Mouse (Mus musculus) A20 (cell line): ENCODE data around the gene Itgb6.

Experiments used
- DNase-seq: peaks from one replicate; pipeline ENCODE4 v3.0.0-alpha.2; 2011; ENCODE audit warnings: low read depth, low spot score

Gene Itgb6

DNA sequence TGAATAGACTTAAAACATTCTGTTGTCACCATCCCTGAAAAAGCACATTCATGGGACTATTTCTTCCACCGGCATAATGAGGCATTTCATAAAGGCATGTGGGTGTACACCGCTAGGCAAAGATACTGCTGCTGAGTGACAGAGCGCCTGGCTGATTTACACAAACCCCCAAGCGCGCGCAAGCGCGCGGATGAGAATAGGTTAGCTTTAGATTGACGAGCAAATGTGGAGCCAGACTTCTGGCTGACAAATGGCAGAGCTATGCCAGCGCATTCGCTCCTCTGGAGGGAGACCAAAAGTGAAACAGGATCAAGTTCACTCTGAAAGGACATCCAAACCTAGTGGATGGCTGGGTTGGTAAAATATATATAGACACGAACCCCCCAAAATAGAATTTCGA lies at the start of gene Itgb6:
Gene Itgb6, minus strand, starts transcription at position 130 of the 400 bp plus-strand sequence.
- no peak for DNase-seq

DNA sequence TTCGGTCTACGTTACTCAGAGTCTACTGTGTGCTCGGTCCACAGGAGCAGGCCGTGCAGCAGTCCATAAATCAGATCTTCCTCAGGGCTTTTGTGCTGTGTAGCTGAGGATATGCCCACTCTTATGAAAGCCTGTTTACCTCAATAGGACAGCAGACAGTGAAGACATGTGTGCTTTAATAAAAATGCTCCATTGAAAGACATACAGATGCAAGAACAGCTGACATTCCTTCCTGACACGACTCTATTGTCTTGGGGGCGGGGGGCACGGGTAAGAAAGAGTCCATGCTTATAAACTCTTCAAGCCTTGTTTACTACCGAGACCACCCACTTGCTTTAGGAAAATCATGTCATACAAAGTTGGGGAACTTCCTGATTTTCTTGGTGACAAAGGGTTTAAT lies 44.0 kb upstream of the Itgb6 start:
- no peak for DNase-seq

DNA sequence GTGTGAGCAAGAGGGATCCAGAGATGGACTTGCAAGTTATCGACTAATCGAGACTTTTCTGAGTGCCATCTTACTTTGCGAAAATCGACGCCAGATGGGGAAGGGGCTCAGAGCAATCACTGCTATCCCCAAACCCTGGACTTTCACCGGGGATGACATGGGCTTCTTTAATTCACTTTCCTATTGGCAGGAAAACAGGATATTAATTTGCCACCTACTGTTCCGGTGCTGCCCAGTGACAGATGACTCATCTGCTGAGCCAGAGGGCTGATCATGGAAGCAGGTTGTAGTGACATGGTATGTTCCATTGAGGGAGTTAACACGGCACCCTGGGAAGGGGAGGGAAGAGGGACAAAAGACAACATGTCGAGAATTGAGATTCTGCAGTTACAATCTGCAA lies 33.8 kb upstream of the Itgb6 start:
- no peak for DNase-seq

DNA sequence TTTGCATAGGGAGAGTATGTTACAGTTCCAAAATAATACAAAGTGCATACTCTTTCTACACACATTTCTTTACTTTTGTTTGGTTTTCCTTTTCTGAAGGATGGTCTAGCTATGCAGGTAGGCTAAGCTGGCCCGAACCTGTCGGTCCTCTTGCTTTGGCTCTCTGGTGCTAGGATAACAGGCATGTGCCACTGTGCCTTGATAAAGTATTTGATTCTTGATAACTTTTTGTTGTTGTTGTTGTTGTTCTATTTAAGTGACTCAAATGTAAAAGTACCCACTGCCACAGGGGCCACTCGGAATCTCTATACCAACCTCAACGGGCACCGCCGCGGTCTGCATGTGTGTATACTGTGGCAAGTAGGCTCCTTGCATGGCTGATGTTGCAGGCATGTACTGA lies 32.7 kb upstream of the Itgb6 start:
- no peak for DNase-seq

DNA sequence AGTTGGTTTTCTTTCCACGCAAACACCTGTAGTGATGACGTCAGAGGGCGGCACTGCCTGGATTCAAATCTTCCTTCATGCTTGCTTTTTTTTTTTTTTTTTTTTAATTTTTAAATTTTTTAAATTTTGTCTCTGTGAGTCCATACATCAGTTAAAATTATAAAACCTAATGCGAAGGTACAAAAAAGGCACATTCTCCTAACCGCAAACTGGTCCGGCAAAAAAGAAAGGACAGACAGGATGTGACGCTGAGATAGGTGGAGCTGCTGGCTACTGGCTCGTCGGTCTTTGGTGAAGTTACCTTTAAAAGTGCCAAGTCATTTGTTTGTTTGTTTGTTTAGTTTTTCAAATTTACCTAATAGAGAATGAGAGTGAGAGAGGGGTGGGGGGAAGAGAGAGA lies 28.8 kb upstream of the Itgb6 start:
- DNase-seq: peak; percentile 73

DNA sequence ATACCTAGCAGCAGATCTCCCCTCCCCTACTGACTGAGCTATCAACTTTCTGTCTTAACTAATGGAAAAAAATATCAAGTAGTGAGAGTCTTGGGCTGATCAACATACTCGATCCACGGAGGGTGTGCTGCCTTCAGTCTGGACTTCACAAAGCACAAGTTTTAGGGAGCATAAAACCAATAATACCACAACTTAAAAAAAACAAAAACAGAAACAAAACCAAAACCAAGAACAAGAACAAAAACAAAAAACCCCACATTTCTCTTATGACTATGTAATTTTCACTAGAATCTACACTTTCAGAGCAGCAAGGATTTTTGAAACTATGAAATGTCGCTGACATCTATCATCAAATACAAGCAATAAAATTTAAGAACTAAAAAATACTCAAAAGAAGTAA lies 28.1 kb upstream of the Itgb6 start:
- peak; percentile 56 for DNase-seq

DNA sequence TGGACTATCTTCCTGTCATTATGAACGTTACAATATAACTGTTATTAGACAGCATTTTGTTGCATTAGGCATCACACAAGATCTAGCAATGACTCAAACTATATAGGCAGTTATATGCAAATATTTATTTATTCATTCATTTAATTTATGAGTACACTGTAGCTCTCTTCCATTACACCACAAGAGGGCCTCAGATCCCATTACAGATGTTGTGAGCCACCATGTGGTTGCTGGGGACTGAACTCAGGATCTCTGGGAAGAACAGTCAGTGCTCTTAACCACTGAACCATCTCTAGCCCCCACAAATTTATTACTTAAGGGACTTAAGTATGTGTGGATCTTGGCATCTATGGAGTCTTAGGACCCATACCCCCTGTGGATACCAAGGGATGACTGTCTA lies 26.1 kb upstream of the Itgb6 start:
- DNase-seq: peak; percentile 42

DNA sequence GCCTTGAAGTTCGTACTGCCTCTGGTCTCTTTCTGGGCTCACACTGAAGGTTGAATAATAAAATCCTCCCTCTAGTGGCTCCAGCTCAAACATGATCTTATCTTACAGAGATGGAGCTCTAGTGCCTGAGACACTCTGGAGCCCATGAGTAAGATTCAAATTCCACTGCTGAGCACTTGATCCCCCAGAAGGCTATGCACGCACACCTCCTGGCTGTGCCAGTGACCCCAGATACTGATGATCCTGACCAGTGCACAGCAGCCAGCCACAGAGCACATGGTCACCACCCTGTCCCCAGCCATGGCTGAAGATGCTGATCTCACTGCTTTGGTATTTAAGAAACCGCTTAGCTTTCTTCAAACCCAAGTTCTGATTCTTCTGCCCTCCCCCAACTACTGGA lies 25.1 kb upstream of the Itgb6 start:
- no peak for DNase-seq

DNA sequence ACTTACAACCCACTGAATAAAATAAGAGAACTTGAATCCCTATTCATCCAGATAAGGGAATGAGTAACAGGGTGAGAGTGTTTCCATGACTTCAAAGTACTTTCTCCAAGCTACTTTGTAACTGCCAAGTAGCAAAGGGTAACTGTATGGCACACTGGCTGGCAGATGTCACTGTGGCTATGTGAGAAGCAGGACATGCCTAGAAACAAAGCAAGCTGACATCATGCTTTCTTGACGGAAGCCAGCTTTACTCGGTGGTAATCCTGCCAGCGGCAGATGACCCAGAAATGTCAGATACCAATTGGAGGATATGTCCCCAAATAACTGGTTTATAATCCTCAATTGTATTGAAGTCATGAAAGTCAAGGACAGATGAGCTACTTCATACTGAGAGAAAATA lies 22.2 kb upstream of the Itgb6 start:
- no peak for DNase-seq

DNA sequence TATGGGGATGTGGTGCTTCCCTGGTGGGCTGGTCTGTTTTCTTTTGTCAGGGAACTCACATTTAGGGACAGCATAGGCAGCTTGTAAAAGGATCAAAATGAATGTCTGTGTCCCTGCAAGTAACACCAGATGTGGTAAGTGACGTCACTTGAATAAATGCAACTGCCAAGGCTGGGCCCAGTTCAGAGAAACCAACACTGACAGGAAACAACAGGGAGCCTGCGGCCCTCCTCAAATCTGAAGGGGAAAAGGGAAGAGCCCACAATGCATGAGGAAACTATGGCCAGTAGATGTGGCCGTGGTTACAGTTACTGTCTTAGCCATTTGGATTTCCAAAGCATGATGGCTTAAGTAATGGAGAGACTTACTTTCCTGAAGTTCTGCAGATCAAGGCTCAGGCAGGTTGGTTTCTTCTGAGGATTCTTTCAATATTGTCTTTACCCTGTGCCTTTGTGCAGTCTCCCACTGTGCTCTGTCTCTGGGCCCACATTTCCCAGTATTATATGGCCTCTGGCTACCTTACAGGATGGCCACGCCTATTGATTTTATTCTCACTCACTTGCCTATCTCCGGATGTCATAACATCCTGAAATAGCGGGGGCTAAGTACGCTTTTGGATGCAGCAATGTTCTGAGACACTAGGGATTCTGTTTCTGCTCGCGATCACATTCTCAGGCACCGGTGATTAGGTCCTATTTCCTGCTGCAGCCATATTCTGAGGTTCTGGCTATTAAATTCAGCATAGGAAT lies 17.1 kb upstream of the Itgb6 start:
- no peak for DNase-seq

DNA sequence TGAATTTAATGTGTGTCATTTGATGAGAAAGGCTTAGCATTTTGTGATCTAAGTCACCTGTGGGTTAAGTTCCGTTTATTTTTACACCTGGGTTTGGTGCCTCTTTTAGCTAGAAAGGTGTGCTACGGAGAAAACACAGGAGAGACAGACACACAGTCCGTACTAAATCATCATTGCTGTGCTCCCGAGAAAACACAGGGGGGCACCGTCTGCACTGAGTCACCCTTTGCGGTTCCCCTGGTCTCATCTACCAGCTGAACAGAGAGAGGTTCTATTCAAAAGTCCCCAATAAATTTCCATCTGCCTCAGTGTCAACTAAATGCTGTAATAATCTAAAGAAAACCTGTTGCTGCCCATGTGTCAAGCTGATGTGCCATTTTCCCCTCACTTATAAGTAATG lies 8.5 kb upstream of the Itgb6 start:
- DNase-seq: no peak

DNA sequence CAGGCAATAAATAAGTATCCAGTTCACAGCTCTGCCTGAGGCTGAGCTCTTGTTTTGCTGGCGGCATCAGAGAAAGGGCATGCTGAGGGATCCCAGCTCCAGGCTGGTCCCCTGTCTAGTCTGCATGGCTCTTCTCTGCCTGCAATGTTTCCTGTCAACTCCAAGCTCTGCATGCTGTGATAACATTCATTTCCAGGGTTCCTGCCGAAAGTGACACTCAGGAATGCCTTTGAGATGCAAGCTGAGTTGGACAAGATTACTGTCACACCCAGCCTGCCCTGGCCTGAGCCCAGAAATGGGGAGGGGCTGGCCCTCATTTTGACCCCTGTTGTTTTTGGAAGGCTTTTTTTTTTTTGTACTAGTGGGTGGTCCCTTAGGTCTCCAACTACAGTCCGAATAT lies 7.6 kb upstream of the Itgb6 start:
- DNase-seq: no peak

DNA sequence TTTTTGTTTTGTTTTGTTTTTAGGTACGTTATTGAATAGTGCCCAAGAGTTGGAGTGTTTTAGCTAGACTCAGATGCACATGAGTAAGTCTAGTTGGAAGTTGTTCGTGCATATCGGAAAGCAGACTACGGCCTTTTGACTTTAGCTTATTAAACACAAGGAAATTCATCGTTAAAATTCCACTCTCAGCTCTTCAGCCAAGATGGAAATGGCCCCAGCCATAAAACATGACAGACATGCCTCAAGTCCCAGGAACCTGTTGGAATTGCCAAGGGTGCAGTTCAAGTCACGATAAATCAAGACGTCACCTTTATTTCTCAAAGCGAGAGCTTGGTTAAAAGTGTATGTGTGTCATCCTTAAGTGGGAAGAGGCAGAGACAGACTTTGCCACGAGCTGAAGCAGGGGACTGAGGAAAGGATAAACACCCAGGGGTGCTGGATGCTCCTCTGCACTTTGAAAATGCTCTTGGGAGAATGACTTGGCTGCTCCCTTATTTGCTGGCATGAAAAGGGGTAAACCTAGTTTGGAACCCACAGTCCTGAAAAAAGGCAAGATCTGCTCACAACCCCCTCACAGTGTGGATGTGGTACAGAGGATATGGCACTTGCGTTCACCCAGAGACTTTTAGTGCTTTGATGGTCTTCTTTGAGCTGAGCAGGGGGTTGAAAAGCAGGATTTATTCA lies 6.6 kb upstream of the Itgb6 start:
- DNase-seq: no peak

DNA sequence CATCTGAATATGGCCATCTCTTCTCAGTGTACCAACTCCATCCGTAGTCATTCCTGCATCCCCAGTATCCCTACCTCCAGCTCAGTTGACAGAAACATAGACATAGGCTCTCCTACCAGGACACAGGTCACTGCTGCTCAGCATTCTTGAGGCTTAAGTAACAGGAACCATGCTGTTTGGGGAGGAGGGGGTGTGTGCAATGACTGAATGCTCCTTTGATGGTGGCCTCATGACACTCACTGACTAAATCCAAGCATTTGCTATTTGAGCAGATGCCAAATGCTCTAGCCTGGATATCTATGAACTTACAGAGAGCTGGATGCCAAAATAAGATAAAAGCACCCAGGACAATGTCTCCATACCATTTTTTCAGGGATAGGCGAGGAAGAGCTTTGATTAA lies 2.2 kb upstream of the Itgb6 start:
- no peak for DNase-seq

DNA sequence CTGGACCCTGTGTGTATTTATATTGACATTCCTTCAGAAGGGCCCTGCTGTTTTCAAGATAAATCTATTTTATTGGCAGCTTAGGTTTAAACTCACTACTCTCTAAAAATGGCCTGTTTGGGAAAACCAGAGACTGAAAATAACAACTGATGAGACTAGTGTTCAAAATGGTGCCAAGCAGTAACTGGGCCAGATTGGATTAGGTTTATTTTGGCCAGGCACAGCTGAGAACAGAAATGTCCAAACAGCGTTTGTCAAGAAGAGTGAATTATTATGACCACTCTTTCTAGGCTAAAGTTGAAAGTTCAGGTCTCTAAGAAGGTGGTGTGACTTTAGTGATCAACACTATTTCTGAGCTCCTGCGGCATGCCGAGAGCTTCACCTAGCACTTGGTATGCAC lies 524 bp upstream of the Itgb6 start:
- DNase-seq: no peak

DNA sequence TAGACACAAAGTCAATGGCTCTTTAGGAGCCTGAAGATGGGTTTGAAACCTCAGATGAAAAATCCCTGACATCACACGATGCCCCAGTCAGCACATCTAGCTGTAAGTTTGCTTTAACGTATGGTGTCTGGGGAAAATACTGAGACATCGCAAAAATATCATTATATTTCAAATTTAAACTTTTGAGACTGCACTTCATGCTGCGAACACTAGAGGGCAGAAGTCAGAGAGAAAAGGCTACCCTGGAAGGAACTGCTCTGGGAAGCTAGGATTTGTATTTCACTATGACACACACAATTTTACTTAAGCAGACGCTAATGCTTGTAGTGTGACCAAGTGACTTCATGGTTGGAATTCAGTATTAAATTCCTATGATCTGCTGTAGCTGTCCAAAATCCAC lies 1.5 kb downstream of the Itgb6 start:
- DNase-seq: peak; percentile 29

DNA sequence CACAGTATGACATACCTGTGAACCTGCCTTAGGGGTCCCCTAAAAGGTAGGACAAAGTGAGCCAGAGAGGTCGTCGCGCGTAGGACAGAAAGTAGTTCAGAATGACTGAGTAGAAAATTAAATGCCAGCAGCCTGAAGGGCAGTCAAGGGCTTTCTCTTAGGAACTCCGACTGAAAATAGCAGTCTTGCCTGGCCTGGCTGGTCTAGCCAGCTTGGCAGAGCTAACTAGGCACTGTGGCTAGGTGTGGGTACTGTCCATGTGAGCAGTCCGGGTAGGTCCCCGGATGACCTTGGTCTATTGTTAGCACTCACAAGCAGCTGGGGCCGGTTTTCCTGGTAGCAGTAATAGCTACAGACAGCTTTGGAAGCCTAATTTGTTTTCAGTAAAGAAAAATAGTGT lies 2.2 kb downstream of the Itgb6 start:
- no peak for DNase-seq

DNA sequence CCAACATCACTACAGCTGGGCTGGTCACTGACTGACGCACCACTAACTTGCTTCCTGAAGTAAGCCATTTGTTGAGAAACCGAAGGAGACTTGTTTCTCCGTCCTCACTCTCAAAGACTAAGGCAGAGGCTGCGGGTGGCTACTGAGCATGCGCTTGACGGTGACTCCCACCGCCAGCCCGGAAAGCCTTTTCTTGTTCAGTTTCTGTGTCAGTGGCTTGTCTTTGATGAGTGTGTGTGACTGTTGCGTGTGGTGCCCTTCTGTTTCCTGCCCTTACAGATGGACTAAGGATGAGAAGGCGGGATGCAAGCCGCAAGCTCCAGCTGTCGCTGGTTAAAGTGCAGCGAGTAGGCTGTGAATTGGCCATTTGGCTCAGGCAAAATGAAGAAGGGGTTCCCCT lies 5.1 kb downstream of the Itgb6 start:
- no peak for DNase-seq

DNA sequence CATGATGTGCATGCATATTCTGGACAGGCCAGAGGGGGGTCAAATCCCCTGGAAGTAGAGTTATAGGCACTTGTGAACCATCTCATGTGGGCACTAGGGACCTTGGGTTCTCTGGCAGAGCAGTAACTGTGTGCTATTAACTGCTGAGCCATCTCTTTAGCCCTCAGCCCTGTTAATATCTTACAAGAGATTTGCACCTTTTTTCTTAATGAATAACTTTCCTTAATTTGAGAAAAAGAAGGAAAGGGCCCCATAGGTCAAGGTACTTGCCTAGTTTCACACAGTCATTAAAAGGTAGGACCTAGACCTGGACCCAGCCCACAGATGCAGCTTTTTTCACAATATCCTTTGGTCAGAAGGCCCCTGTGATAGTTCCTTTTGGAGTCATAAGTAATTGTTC lies 5.9 kb downstream of the Itgb6 start:
- DNase-seq: no peak

DNA sequence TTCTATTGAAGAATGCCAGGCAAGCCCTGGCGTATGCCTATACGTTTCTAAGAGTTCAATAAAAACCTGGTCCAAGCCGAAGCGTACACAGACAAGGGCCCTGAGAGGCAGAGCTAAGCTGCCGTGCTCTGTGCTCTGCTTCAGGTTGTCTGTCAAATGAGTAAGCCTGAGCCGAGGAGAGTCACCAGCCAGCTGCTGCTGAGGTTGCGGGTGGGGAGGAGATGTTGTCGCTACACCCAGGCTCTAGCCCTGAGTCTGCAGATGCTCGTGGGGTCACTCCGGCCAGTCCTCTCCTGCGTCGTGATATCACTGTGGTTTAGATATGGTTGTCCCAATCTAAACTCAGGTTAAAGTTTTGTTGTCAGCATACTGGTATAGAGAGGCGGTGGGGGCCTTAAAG lies 6.7 kb downstream of the Itgb6 start:
- no peak for DNase-seq

DNA sequence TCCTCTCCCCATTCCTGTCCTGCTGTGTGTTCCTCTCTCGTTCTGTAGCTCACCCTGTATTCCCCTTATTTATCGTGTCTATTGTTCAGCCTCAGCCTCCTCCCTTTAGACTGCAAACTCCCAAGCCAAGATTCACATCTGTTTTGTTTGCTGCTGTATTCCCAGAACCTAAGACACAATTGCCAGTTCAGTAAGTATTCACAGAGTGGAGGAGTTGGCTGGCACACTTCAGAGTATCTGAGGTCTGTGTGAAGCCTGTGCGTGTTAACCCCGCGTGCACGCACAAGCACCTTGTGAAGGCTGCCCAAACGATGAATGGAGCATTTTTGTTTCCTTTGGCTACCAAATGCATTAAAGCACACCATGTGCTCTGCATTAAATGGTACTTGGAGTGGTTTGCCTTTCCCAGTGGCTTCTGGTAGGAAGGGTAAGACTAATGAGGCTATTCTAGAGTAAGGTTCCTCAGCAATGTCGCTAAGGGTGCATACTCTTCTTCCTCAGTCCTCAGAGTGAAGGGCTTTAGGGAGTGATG lies 7.4 kb downstream of the Itgb6 start:
- DNase-seq: no peak

DNA sequence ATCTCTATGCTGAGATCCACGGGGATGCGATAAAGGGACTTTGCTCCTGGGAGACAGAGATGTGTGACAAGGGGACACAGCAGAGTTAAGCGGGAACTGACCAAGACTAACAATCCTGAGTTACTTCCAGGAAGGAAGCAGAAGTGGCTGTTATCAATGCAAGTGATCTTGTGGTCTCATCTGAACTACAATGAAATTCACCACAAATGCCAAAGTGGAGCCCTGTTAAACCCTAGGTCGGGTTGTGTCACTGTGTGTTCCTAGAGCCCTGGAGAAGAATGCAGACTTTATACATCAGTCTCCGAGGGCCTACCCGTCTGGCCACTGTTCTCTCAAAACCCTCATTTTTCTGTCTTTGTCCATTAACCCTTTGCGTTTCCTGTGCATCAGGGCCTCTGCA lies 8.0 kb downstream of the Itgb6 start:
- no peak for DNase-seq

DNA sequence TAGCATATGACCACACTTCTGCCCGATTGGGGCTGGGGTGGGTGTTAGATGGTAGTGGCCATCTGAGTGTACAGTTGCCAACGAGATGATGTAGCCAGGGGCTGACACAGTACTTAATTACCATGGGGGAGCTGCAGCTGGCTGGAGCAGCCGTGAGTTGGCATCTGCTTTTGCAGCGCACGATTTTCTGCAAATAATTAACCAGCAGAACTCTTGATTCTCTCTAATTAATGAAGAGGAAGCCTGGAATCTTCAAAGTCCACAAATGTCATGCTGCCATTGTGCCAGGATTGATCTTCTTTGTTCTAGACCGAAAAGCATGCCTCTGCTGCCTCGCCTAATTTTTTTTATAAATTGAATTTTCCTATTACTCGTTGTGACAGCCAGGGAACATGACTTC lies 8.6 kb downstream of the Itgb6 start:
- no peak for DNase-seq
